Mouse (Mus musculus) megakaryocyte progenitor cell, adult 5-6 weeks (primary cell): ENCODE results near the gene Wnt6. TPM values are rescaled to one million over a fixed set of nuclear protein-coding genes. Genes with fewer than 3 reads are reported as not detected.

ENCODE experiments used
- ATAC-seq: replicated peaks from 2 replicates; pipeline ENCODE4 v1.8.0; 2016; ENCODE audit warnings: mild to moderate bottlenecking, moderate TSS enrichment, inconsistent platforms; ENCODE audit not compliant: poor library complexity
- total RNA-seq, 2 experiments: library from RNA; stranded (forward) in 1 of 2; stranded (reverse) in 1 of 2; fragments of 157-497, 149-512 nt in 1 of 2; fragments of 200-1000 nt in 1 of 2; gene quantifications; 2 replicates each; pipeline versions ENCODE4 v1.2.3 to v1.2.4; 2015 to 2017

Gene Wnt6
- total RNA-seq, 2 experiments from 2014 or later: 0.17 TPM; not detected in 1

GRCm38 (mm10) chr1:74774062-74774461 lies 2.4 kb downstream of the Wnt6 start:
- ATAC-seq: no peak

GRCm38 (mm10) chr1:74775816-74776215 lies 4.1 kb downstream of the Wnt6 start:
- peak; percentile 49 for ATAC-seq

- ATAC-seq: no peak
These were observed 7.3 kb downstream of the Wnt6 start for GRCm38 (mm10) chr1:74778934-74779486.

- peak; percentile 62 for ATAC-seq
These were observed 10.4 kb downstream of the Wnt6 start for GRCm38 (mm10) chr1:74782045-74782444.

- ATAC-seq: no peak
These were observed 11.9 kb downstream of the Wnt6 start for GRCm38 (mm10) chr1:74783554-74783953.

- ATAC-seq: peak; percentile 57
These were observed 12.5 kb downstream of the Wnt6 start for GRCm38 (mm10) chr1:74784041-74784759.

GRCm38 (mm10) chr1:74787846-74788245 lies 16.2 kb downstream of the Wnt6 start:
- peak; percentile 77 for ATAC-seq

GRCm38 (mm10) chr1:74788603-74789176 lies 17.0 kb downstream of the Wnt6 start:
- ATAC-seq: peak; percentile 57

GRCm38 (mm10) chr1:74790095-74790494 lies 18.4 kb downstream of the Wnt6 start:
- no peak for ATAC-seq

- ATAC-seq: no peak
These were observed 19.6 kb downstream of the Wnt6 start, which contains the start of gene Wnt10a for GRCm38 (mm10) chr1:74791249-74791648. Gene Wnt10a, plus strand, starts transcription at chr1:74791516.

GRCm38 (mm10) chr1:74792831-74793660 lies 21.4 kb downstream of the Wnt6 start:
- ATAC-seq: no peak

GRCm38 (mm10) chr1:74794487-74795144 lies 22.9 kb downstream of the Wnt6 start:
- ATAC-seq: 0 out of 2 replicates have a peak, but pooled peaks have one; percentile 42

GRCm38 (mm10) chr1:74795145-74795529 lies 23.4 kb downstream of the Wnt6 start:
- ATAC-seq: no peak

- ATAC-seq: no peak
These were observed 25.8 kb downstream of the Wnt6 start for GRCm38 (mm10) chr1:74797459-74797858.

- peak; percentile 52 for ATAC-seq
These were observed 28.8 kb downstream of the Wnt6 start for GRCm38 (mm10) chr1:74800424-74800888.

- ATAC-seq: no peak
These were observed 30.0 kb downstream of the Wnt6 start for GRCm38 (mm10) chr1:74801631-74802140.

- ATAC-seq: peak; percentile 66
These were observed 31.3 kb downstream of the Wnt6 start for GRCm38 (mm10) chr1:74802795-74803656.

GRCm38 (mm10) chr1:74804211-74804870 lies 32.6 kb downstream of the Wnt6 start:
- ATAC-seq: no peak

GRCm38 (mm10) chr1:74805340-74805835 lies 33.7 kb downstream of the Wnt6 start:
- ATAC-seq: no peak
